Mouse (Mus musculus) layer of hippocampus, postnatal 25 days (tissue): ENCODE results near the gene Cbx2. TPM values are rescaled to one million over a fixed set of nuclear protein-coding genes. Genes with fewer than 3 reads are reported as not detected.

ENCODE experiments used
- DNase-seq, 2 experiments: peaks; one replicate each; pipeline ENCODE4 v3.0.0; 2022; ENCODE audit warnings: mixed read lengths in 2 of 2, low spot score in 1 of 2; ENCODE audit errors: extremely low spot score in 1 of 2
- total RNA-seq, 2 experiments: library from RNA; stranded (reverse); gene quantifications; 2 replicates each; pipeline ENCODE4 v1.2.3; 2021

Gene Cbx2
- total RNA-seq, 2 experiments from 2014 or later, result 4.0 to 4.4 TPM

- DNase-seq, result peak in 1 of 2 experiments; percentile 34
Measured at GRCm38 (mm10) chr11:119054351-119055345, 31.9 kb downstream of the Cbx2 start.

- DNase-seq, result no peak
Measured at GRCm38 (mm10) chr11:119055571-119056131, 32.9 kb downstream of the Cbx2 start.

- peak; percentile 57 to 69 for DNase-seq
Measured at GRCm38 (mm10) chr11:119056301-119057211, 33.8 kb downstream of the Cbx2 start.

DNA sequence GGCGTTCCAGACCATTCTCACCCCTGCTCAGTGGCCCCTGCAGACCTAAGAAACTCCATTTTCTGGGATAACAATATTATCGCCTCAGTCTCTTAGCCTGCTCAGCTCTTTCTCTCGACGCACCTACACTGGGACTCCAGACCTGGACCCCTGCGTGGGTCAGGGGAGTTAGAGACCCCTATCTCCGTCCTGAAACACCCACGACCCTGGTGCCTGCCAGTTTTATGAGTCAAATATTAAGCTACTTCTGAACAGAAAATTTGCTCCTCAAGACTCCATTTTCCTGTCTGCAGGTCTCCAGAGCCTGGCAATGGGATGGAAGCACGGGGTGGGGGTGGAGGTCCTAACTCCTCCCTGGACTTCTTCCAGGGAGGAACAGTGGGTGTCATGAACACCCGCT is 34.5 kb downstream of the Cbx2 start:
- DNase-seq, result no peak

DNA sequence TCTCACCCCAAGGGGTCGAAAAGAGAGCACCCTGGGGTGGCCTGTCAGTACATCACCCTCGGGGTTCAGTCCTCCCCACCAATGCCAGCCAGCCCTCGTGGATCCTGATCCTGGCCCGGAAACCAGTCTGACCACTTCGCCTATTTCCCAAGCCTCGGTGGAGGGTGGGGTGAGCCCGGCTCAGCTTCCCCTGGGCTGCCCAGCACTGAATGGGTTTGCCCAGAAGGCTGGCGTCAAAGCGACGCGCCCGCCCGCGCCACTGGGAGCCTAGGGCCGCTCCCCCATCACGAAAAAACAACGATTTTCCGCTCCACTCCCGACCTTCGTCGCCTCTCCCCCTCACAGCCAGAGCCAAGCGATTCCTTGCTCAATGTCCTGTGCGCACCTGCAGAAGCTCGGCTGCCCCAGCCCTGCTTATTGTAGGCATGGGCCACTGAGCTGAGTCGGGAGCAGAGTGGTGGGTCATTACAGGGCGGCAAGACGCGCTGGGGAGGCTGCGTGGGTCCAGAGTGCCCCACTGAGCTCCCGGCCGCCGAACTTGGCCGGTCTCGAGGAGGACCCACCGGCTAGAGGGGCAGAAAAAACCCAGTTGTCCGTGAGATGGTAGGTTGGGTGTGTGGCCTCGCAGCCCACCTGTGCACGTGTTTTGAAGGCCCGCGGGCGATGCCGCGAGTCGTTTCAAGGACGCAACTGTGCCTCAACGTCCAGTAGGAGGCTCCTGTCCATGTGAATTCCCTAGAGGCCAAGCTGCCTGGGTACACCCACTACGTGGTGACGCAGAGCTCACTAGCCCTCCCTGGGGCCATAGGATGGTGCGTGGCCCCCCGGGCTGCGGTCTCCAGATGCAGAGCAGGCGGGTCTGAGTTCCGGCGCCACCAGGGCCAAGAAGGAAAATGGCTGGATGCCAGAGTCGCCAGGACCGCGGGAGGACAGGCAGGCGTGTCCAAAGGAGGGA is 35.6 kb downstream of the Cbx2 start:
- no peak for DNase-seq

- DNase-seq, result no peak
Measured at GRCm38 (mm10) chr11:119059256-119059655, 36.5 kb downstream of the Cbx2 start.

DNA sequence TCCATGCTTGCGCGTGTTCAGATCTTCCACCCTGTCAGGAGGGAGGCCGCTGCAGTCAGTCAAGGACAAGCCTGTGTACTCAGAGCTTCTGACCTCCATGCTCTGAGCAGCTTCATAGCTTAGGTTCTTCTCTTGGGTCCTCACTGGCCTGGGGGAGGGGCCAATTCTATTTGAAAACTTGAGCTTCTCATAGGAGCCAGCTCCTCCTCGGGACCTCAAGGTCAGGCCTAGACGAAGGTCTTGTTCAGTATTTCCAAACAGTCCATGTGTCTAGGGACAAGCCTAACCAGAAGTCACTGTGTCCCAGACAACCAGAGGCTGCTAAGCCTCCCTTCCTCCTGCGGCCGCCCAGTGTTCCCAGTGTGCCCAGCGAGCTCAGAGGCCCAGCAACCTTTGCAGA is 44.1 kb downstream of the Cbx2 start:
- DNase-seq, result no peak

DNA sequence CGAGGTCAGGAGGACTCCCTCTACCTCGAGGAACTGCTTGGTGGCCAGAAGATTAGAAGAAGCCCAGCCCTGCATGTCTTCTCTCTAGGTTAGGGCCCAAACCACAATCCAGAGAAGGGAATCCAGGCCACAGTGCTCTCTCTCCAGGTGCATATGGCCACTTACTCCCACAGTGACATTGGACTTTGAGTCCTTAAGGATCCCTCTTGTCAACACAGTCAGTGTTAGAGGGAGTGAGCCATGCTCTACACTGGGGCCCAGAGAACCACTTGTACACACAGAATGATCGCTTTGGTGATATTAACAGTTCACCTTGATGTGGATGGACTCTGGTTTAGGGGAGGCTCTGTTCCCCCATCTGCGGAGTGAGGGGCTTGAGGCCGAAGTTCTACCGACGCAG is 49.5 kb downstream of the Cbx2 start:
- no peak for DNase-seq

- no peak for DNase-seq
Measured at GRCm38 (mm10) chr11:119072986-119073385, 50.2 kb downstream of the Cbx2 start.

DNA sequence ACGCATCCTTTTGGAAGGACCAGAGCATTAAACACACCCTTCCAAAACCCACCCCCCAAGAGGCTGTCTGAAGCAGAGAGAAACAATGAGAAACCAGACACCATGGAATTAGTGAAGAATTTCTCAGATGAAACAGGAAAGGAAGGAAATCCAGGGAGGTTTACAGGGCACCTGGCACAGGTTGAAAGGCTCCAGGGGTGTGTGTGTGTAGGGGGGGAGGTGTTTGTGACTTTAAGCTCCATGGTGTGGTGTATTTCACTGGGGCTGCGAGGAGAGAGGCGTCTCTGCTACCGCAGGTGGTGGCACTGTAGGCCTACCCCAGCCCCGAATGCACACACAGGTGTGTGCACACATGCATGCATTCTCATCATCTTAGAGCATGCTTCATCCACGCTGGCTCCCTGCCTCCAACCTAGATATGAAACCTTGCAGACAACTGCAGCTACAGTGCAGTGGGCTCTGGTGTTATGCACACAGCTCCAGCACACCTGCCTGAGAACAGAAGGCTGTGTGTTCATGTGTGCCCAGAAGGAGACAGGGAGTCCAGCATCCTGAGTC is 51.2 kb downstream of the Cbx2 start:
- no peak for DNase-seq

- no peak for DNase-seq
Measured at GRCm38 (mm10) chr11:119075805-119076204, 53.0 kb downstream of the Cbx2 start.

DNA sequence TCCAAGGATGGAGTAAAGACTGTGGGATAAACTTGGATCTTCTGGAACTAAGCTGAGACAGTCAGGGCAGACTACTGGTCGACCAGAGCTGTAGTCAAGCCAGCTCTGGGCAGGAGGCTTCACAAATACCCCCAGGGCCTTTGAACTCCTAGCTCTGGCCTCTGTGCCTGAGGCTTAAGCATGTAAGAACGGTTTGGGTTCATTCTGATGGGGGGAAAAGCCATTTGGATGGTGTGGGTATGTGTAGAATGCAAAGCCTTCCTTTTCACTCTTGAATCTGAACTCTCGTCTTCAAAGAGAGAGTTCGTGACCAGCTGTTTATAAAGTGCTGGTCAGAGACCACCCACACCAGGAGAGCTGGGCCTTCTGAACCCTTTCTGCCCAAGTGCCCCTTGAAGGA is 55.0 kb downstream of the Cbx2 start:
- DNase-seq, result no peak

- DNase-seq, result peak in 1 of 2 experiments; percentile 50
Measured at GRCm38 (mm10) chr11:119078691-119079444, 56.1 kb downstream of the Cbx2 start.

- DNase-seq, result no peak
Measured at GRCm38 (mm10) chr11:119079445-119079837, 56.7 kb downstream of the Cbx2 start.

DNA sequence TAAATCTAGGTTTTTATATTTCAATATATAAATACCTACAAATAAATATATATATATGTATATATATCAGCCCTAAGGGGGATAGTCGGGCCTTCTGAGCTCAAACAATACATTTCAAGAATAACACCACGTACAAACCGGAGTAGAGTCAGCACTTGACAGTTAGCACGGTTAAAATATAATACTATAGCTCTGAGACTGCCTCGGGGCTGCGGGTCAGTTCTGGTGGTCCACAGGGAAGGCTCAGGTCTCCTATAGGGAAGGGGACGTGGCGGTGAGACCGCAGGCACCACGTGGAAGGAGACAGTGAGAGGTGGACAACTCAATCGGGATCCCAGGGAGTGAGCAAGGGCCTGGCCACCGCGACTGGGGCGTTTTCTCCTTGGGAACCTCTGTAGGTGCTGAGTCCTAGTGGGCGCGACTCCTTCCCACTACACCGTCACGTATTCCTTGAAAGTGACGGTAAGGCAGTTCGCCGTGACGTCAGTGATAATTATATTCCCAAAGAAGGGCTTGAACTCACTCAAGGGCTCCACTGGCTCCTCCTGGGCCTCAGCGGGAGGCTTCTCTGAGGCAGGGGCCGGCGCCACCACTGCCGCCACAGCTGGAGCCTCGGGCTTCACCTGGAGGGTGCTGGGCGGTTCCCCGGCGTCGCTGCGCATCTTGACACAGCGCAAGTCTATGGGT is 57.8 kb downstream of the Cbx2 start:
- no peak for DNase-seq
